Mouse (Mus musculus): ENCODE measurements around the gene Gm5134.

- TF ChIP-seq CTCF (IDR thresholded peaks at IDR 0.05) (no peak), POLR2A (IDR thresholded peaks at IDR 0.05; ENCODE audit: insufficient read depth, low read depth, low read length) (no peak), EP300 (IDR thresholded peaks at IDR 0.05; ENCODE audit: insufficient read depth, low read depth, low read length) (no peak)
These were observed 73.7 kb downstream of the Gm5134 start for GRCm38 (mm10) chr10:76028016-76028366.
